Mouse (Mus musculus): ENCODE measurements at regions not wholly inside any gene's neighbourhood (a gene's known extent, or its start where the extent isn't known, plus 50 kb on each side); places are given as distances from the start of the nearest gene placed in this dataset.
A peak's percentile ranks its signal among the peaks of the same experiment; 100 is the strongest.
"Not testable (repeated sequence)": the region's sequence is repeated elsewhere in the genome, so short reads cannot be mapped to it uniquely, and the experiment has no call there.

- no peak for DNase-seq (ENCODE audit: low read depth, low spot score)
Measured at GRCm38 (mm10) chr4:51127813-51128212, 88.7 kb upstream of the Cylc2 start.

GRCm38 (mm10) chr4:51131846-51132245, 84.6 kb upstream of the Cylc2 start:
- not testable (repeated sequence) for DNase-seq (ENCODE audit: low read depth, low spot score)

GRCm38 (mm10) chr4:51152973-51153372, 63.5 kb upstream of the Cylc2 start:
- peak; percentile 12 for DNase-seq (ENCODE audit: low read depth, low spot score)

DNA sequence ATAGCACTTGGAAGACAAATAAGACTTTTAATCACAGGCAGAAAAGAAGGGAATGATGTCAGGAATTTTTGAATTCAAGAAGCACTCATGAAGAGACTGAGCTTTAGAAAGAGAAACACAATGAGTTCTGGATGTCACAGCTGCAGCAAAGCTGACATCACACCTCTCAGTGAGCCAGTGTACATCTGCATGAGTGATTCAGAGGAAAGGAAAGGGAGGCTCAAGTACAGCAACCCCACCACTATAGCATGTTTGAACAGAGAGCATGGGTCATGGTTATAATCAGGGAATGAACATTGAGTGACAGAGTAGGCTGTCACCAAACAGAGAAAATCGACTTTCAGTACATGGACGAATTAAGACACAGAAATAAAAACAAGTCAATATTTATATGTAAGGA, 62.9 kb upstream of the Cylc2 start:
- DNase-seq (ENCODE audit: low read depth, low spot score), result no peak

Measured in brain, embryonic 18.5 days (tissue).